Mouse (Mus musculus): ENCODE results near the gene Amotl2.

Gene Amotl2

DNA sequence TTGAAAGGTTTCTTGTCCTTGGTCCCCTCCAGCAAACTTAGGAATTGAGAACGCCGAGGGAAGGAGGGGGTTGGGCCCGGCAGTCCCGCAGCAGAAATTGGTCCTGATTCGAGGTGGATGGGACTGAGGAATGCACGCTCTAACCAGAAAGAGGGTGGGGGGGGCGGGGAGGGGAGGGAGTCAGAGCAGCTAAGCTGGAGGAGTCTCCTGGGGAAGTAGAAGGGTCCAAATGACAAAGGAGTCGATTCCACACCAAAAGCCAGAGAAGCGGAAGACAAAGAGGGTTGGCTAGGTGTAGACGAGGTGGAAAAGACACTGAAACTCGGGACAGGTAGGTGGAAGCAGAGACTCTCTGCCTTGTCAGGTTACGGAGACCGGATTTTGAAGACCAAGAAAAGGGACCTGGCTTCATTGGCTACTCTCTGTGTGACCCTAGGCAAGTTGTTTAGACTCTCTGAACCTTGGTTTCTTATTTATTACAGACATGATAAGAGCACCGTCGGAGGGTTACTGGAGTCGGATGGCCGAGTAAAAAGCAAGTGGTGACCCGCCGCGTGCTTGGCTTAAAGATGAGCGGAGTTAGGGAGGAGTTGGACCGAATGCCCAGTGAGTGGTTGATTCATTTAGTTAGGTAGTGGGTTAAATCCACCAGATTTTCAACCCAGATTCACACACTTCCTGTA is at the start of gene Amotl2:
Gene Amotl2 (plus strand): TSS at position 192 of the 683 bp plus-strand sequence.
- DNase-seq, result no peak

GRCm38 (mm10) chr9:102668115-102668514 is 48.4 kb upstream of the Amotl2 start:
- peak; percentile 35 for DNase-seq

DNA sequence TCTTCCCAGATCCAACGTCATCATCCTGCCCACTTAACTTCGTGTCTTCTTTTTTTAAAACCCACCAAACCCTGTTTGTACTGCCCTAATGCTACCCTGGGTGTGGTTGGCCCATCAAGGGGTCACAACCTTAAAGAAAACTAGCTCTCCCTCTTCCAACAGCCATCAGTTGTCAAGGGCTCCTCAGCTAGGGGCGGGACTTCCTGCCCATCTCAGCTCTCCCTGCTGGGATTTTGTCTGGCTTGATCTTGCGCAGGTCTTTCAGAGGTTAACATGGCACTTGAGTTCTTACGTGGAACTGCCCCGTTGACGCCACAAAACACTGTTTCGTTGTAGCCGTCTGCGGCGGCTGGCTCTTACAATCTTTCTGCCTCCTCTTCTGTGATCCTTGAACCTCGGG is 47.6 kb upstream of the Amotl2 start:
- DNase-seq, result no peak

DNA sequence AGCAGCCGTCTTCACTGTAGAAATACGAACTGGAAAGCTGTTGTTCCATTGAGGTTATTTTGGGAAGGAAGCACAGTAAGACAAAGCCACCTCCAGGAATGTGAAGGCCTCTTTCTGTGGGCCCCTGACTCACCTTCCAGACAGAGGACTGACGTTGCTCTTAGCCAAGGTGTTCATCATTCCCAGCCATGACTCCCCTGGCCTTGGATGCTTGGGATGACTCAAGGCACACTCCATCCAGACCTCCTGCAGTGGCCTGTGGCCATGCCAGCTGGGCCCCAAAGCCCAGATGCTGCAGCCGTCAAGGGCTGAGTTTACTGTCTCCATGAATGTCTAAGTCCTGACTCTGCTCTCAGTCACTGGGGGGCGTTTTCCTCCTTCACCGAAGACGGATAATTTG is 43.1 kb upstream of the Amotl2 start:
- no peak for DNase-seq

DNA sequence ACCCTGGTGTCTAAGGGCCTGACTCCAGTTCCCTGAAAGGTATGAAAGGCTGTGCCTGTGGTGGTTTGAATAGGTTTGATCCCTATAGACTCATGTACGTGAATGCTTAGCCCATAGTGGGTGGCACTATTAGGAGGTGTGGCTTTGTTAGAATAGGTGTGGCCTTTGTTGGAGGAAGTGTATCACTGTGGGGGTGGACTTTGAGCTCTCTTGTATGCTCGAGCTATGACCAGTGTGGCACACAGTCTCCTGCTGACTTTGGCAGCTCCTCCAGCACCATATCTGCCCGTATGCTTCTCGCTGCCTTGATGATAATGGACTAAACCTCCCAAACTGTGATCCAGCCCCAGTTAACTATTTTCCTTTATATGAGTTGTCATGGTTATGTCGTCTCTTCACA is 40.5 kb upstream of the Amotl2 start:
- DNase-seq, result no peak

GRCm38 (mm10) chr9:102681470-102681869 is 35.0 kb upstream of the Amotl2 start:
- no peak for DNase-seq

- peak; percentile 76 for DNase-seq
Observed at GRCm38 (mm10) chr9:102687943-102688342, 28.5 kb upstream of the Amotl2 start.

GRCm38 (mm10) chr9:102689406-102689939 is 27.0 kb upstream of the Amotl2 start:
- no peak for DNase-seq

GRCm38 (mm10) chr9:102689940-102690642 is 26.4 kb upstream of the Amotl2 start:
- peak; percentile 97 for DNase-seq

GRCm38 (mm10) chr9:102690891-102691290 is 25.6 kb upstream of the Amotl2 start:
- DNase-seq, result peak; percentile 79

DNA sequence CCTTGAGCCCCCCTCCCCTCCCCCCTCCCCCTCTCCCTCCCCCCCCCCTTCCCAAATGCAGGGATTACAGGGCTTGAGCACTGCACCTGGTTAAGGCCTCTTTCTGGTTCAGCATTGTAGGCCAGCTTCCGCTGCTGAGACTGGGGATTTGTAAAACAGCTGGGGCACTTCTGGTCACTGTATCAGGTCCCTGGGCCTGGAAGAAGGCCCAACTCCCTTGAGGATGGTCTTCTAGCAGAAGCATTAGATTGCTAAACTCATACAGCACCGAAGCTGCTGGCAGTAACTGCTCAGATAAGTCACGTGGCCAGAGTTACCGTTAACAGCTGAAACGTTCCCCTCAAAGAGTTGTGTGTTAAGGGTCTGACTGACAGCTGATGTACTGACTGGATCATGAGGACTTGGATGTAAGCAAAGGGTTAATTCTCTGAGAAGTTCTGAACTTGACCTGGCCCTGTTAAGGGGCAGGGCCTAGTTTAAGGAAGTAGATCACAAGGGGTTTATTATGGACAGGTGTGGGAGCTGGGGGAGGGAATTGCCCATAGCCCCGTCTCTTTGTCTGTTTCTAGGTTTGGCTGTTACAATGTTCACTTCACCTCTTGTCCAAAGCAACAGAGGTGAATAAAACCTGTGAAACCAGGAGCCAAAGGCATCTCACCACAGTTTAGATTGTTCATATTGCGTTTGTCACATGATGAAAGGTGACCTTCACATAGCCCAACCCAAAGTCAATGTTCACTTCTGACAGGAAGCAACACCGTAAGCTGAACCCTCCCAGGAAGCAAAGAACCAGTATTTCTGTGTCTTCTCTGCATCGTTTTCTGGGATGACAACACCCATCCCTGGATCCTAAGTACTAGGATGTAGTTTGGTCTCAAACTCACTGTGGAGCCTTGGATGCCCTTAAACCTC is 23.7 kb upstream of the Amotl2 start:
- DNase-seq, result peak; percentile 21

- no peak for DNase-seq
Observed at GRCm38 (mm10) chr9:102701042-102701441, 15.4 kb upstream of the Amotl2 start.

DNA sequence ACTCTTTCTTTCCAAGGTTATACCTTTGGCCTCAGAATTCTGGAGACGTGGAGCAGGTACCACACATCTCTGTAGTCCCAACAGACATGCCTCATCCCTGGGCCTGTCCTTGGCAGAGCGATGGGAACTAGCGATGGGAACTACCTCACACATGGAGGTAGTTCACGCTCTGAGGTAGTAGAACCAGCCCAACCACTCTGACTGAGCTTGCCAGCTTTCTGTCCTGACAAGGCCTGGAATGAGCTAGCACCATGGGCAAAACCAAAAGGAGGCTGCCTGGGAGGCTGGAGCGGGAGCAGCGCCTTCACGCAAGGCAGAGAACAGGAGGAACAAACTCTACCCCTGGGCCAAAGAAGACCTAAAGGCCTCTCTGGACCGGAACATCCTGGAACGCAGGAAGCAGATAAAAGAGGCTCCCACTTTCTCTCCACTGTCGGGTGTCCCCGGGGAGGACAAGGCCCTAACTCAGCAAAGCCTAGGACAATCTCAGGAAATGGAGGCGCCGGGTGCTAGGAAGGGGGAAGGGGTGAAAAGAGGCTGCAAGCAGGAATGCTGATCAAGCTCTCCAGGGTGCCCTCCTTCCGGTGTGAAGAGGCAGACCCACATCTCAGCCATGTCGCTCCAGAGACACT is 6.9 kb upstream of the Amotl2 start:
- DNase-seq, result no peak

DNA sequence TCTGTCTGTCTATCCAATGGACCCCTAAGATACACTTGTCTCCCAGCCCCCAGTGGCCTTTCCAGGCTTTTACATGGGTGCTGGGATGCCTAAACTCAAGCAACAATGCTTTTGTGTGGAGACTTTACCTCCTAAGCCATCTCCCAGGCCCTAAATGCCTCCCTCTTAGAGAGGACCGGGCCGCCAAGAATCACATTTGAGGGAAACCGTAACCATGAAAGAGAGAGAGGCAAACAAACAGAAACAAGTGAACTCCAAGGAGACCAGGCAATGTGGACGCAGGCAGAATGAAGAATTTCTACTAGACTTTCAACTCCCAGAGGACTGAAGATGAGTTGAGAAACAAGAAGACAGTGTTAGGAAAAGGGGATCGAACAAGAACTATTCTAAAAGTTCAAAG is 6.0 kb upstream of the Amotl2 start:
- DNase-seq, result no peak

DNA sequence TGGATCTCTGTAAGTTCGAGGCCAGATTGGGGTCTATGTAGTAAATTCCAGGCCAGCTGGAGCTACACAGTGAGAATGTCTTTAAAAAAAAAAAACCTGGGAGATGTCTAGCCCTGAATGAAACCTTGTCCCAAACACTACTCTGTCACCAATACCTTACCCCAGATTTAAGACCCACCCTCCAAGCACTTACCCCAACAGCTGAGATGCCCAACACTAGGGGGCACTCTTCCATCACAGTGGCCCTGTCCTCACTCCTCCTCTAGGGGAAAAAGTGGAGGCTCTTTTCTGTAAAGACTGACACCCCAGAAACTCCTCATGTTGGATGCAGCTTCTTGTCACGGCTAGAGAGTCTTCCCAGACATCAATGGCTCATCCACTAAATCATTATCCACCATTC is 2.7 kb upstream of the Amotl2 start:
- DNase-seq, result peak; percentile 74

GRCm38 (mm10) chr9:102714893-102715505 is 1.5 kb upstream of the Amotl2 start:
- peak; percentile 56 for DNase-seq

- no peak for DNase-seq
Observed at GRCm38 (mm10) chr9:102715506-102715900, 969 bp upstream of the Amotl2 start.

DNA sequence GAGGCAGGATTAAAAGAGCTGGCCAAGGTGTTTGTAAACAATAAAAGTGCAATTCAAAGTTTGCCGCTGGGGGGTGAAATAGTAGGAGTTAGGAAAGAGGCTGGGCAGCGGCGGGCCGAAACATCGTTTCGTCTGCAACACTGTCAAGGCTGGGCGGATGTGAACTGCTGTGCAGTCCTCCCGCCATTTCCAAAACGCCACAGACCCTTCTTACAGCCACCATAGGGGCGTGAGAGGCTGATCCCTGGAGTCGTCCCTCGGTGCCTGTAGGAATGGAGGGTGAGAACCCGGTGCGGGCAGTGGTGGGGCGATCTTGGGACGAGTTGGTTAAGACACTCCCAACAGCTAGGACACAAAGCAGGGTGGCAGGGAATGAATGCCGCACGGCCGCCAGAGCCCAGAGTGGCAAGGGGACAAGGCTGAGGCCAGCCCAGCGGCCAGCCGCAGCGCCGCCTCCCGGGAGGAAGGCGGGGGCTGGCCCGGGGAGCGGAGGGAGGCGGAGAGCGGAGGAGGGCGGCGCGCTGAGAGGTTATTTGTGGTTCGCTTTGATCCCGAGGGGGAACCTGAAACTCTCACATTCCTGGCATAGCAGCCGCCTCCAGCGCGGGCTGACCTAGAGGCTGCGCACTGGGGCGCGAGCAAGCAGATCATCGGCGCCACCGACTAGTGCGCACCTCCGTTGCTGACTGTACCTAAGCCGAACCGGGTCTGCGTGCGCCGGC is 853 bp downstream of the Amotl2 start:
- peak; percentile 96 for DNase-seq

- DNase-seq, result peak; percentile 94
Observed at GRCm38 (mm10) chr9:102717886-102718643, 1.6 kb downstream of the Amotl2 start.

GRCm38 (mm10) chr9:102718676-102719075 is 2.2 kb downstream of the Amotl2 start:
- DNase-seq, result peak; percentile 63

GRCm38 (mm10) chr9:102719085-102719484 is 2.6 kb downstream of the Amotl2 start:
- DNase-seq, result no peak

Measured in retina, postnatal 1 day (tissue).